Mouse (Mus musculus): Measurements from ENCODE around the gene Rab2b. TPM values are rescaled to one million over a fixed set of nuclear protein-coding genes. Genes with fewer than 3 reads are reported as not detected.

The Rab2b gene
- polyA plus RNA-seq, 1 experiment: not detected

DNA sequence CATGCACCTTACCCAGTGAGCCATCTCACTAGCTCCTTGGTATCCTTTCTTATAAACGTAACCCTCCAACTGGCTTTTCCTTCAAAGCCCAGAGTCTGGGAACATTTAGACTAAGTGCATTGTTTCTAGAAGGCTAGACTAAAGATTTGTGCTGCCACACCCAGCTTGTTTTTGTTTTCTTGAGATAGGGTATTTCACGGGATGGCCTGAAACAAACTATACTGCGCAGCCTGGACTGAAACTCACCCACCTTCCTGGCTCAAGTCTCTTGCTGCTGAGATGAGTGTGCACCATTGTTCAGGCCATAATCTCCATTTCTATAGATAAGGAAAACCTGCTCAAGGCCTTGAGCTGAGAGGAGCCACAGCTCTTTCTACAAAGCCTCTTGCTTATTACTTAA is 4.8 kb upstream of the Rab2b start:
- peaks cover 2% of the 10 kb centered on the region; the same call in 1 of the 2 replicates for H3K4me1 ChIP-seq (ENCODE audit: control insufficient read depth, insufficient read depth, low read length)
- WGBS: 82% methylated on average over 3 of the region's 3 CpGs
- H3K4me3 ChIP-seq (ENCODE audit: insufficient read depth, low read depth, low read length): no peak overlapping the region
- no peak overlapping the region for H3K27ac ChIP-seq (ENCODE audit: insufficient read depth, low read depth, low read length)
- TF ChIP-seq CTCF (IDR thresholded peaks at IDR 0.05; ENCODE audit: insufficient read depth, low read depth, low read length): no peak
- TF ChIP-seq POLR2A (IDR thresholded peaks at IDR 0.05; ENCODE audit: insufficient read depth, low read depth, low read length): no peak

DNA sequence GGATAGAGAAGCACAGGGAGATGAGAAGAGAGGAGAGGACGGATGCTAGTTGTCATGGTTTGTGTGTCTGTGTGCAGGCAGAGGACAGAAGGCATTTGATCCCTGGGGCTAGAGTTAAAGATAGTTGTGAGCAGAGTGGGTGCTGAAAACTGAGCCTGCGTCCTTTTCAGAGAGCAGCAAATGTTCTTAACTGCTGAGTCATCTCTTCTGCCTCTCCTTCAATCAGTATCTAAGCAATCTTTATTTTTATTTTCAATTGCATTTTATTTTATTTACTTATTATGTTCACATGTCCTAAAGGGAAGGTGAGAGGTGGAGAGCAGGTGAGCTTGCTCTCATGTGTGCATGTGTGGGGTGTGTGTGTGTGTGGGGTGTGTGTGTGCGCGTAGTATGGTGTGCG is 4.3 kb upstream of the Rab2b start:
- Histone ChIP-seq H3K27ac (ENCODE audit: insufficient read depth, low read depth, low read length) (no peak overlapping the region), H3K4me1 (ENCODE audit: control insufficient read depth, insufficient read depth, low read length) (peaks cover 2% of the 10 kb centered on the region; the same call in 1 of the 2 replicates), H3K4me3 (ENCODE audit: insufficient read depth, low read depth, low read length) (no peak overlapping the region)
- TF ChIP-seq CTCF (IDR thresholded peaks at IDR 0.05; ENCODE audit: insufficient read depth, low read depth, low read length): no peak
- TF ChIP-seq POLR2A (IDR thresholded peaks at IDR 0.05; ENCODE audit: insufficient read depth, low read depth, low read length): no peak
- 87% methylated on average over 5 of the region's 5 CpGs for WGBS

DNA sequence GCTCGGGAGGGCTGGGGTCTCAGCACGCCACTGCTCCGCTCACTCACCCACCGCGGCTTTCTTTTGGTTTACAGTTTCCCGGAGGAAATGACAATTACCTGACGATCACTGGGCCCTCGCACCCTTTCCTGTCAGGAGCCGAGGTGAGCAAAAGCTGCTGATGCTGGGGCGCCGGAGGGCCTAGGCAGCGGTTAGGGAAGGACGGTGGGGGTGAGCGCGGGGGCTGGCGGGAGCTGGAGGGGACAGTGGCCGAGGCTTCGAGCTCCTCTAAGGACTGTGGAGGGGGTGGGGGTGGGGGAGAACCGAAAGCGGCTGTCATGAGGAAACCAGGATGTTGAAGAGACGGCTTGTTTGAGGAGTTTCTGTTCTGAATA is 389 bp upstream of the Rab2b start:
- H3K27ac ChIP-seq (ENCODE audit: insufficient read depth, low read depth, low read length): peak overlapping the region; percentile 64; the same call in 1 of the 2 replicates
- H3K4me1 ChIP-seq (ENCODE audit: control insufficient read depth, insufficient read depth, low read length): peaks cover 2% of the 10 kb centered on the region; the same call in 1 of the 2 replicates
- 1% methylated on average over 21 of the region's 21 CpGs for WGBS
- peak overlapping the region; percentile 82 for H3K4me3 ChIP-seq (ENCODE audit: insufficient read depth, low read depth, low read length)
- TF ChIP-seq POLR2A (IDR thresholded peaks at IDR 0.05; ENCODE audit: insufficient read depth, low read depth, low read length) (no peak), CTCF (IDR thresholded peaks at IDR 0.05; ENCODE audit: insufficient read depth, low read depth, low read length) (no peak)

DNA sequence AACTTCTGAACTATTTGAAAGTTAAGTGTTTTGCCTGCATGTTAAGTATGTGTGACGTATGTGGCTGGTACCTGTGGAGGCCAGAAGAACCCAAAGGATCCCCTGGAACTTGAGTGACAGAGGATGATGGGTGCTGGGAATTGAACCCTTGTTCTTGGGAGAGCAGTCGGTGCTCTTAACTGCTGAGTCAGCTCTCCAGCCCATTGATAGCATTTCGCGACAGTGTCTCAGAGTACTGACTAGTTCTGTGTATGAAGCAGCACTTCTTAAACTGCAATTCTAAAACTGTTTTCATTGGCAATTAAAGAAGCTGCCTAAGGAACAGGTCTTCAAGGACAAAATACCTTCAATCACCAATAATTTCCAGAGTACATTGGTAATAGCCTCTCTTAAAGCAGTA is 2.1 kb downstream of the Rab2b start:
- Histone ChIP-seq H3K27ac (ENCODE audit: insufficient read depth, low read depth, low read length) (no peak overlapping the region), H3K4me1 (ENCODE audit: control insufficient read depth, insufficient read depth, low read length) (no peaks in the 10 kb centered on the region), H3K4me3 (ENCODE audit: insufficient read depth, low read depth, low read length) (no peak overlapping the region)
- TF ChIP-seq CTCF (IDR thresholded peaks at IDR 0.05; ENCODE audit: insufficient read depth, low read depth, low read length) (no peak), POLR2A (IDR thresholded peaks at IDR 0.05; ENCODE audit: insufficient read depth, low read depth, low read length) (no peak)
- WGBS: 93% methylated on average over 4 of the region's 4 CpGs

DNA sequence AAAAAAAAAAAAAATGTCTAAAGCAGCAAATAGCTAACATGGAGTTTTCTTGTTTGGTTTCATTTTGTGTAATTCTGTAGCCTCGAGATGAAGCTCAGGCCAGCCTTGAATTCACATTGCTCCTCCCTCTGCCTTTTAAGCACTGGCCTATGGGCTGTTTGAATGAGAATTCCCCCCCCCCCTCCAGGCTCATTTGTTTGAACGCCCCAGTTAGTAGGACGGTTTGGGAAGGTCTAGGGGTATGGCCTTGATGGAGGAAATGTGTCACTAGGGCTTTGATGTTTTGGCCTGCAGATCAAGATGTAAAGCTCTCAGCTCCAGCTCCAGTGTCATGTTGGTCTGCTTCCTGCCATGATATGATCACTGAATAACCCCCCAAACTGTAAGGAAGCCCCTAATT is 6.6 kb downstream of the Rab2b start:
- 57% methylated on average over 3 of the region's 3 CpGs for WGBS
- no peaks in the 10 kb centered on the region for H3K4me1 ChIP-seq (ENCODE audit: control insufficient read depth, insufficient read depth, low read length)
- TF ChIP-seq POLR2A (IDR thresholded peaks at IDR 0.05; ENCODE audit: insufficient read depth, low read depth, low read length) (no peak), CTCF (IDR thresholded peaks at IDR 0.05; ENCODE audit: insufficient read depth, low read depth, low read length) (no peak)
- no peak overlapping the region for H3K4me3 ChIP-seq (ENCODE audit: insufficient read depth, low read depth, low read length)
- H3K27ac ChIP-seq (ENCODE audit: insufficient read depth, low read depth, low read length): no peak overlapping the region

DNA sequence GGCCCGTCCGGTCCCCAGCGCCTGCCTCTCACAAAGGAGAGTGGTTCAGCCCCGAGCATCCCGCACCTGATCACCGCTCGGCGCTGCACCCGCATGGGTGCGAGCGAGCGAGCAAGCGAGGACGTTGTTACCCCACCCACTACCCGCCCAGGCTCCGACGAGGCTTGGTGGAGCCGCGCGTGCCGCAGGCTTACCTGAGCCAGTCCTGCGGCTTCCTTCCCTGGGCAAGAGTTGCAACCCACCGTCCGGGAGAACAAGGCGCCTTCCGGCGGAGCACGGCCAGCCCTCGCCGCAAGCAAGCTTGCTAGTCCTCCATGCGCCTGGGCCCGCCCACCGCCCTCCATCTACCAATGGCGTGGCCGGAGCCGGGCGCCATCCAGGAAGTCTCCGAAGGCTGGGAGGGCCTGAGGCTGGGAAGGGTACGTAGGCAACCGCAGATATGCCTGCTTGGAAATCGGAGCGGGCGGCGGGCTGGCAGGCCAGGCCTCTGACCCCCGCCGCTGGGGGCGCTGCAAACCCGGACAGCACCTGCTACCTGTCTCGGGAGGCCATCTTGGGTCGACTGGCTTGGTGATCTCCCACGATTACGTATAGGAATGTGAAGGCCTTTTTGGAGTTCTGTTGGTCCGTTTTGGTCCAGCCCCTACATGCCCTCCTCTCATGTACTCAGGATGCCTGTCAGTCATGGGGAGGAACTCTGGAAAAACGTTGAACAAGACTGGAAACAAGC is 21.7 kb downstream of the Rab2b start, which contains the start of gene Chd8:
TSS of gene Chd8 (minus strand) at position 297 of the 730 bp plus-strand sequence.
- WGBS: under 1% methylated on average over 54 of the region's 54 CpGs
- Histone ChIP-seq H3K27ac (ENCODE audit: insufficient read depth, low read depth, low read length) (peak within 1 kb of the TSS; percentile 57), H3K4me3 (ENCODE audit: insufficient read depth, low read depth, low read length) (peak within 1 kb of the TSS; percentile 86), H3K4me1 (ENCODE audit: control insufficient read depth, insufficient read depth, low read length) (no peaks in the 10 kb centered on the region)
- TF ChIP-seq POLR2A (IDR thresholded peaks at IDR 0.05; ENCODE audit: insufficient read depth, low read depth, low read length) (peak; percentile 75; the same call in 1 of the 2 replicates), CTCF (IDR thresholded peaks at IDR 0.05; ENCODE audit: insufficient read depth, low read depth, low read length) (peak; percentile 75)

DNA sequence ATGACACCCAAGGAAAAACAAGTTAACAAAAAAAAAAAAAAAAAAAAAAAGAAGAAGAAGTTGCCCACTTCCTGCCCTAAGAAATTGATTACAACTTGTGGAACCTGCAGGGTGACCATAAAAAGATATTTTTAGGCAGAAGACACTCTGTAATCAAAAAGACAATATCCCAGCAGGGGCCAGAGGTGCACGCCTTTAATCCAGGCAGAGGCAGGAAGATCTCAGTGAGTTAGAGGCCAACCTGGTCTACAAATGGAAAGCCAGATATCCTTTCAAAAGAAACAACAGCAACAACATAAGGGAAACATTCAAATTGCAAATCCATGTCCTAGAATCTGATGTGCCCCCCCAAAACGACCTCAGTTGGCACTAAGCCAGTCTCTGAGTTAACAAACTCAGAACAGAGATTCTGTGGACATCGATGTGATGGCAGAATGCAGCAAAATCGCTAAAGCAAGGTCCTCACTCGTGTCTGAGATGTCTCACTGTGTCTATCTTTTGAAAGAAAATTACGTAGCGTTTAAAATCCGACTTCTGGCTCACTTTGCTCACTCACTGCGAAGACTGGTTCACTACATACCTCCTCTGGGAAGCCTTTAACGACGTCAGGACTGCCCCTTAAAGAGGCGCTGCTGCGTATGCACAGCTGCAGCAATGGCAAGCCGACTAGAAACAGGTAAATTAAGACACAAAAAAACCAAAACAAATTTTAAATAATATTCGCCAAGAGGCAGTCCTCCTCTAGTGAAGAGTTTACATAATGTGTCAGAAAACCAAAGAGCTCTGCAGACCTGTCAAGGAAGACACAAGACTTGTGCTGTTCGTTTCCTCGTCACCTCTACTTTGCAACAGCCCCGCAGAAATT is 22.8 kb downstream of the Rab2b start:
- Histone ChIP-seq H3K27ac (ENCODE audit: insufficient read depth, low read depth, low read length) (0 out of 2 replicates have a peak overlapping the region, but pooled peaks have one; percentile 56), H3K4me3 (ENCODE audit: insufficient read depth, low read depth, low read length) (peak overlapping the region; percentile 86), H3K4me1 (ENCODE audit: control insufficient read depth, insufficient read depth, low read length) (no peaks in the 10 kb centered on the region)
- WGBS: 4% methylated on average over 18 of the region's 18 CpGs
- no peak for TF ChIP-seq CTCF (IDR thresholded peaks at IDR 0.05; ENCODE audit: insufficient read depth, low read depth, low read length)
- TF ChIP-seq POLR2A (IDR thresholded peaks at IDR 0.05; ENCODE audit: insufficient read depth, low read depth, low read length): no peak

DNA sequence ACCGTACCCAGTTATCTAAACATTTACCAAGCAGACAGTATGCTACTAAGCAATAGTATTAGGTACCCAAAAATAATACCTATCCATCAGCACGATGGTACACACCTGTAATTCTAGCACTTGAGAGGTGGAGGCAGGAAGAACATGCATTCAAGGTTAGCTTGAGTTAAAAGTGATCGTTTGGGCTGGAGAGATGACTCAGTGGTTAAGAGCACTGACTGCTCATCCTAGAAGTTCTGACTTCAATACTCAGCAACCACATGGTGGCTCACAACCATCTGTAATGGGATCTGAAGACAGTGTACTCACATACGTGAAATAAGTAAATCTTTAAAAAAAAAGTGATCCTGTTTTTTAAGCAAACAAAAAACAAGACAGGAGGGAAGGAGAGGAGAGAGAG is 33.2 kb downstream of the Rab2b start:
- no peak overlapping the region for H3K27ac ChIP-seq (ENCODE audit: insufficient read depth, low read depth, low read length)
- H3K4me1 ChIP-seq (ENCODE audit: control insufficient read depth, insufficient read depth, low read length): 0 out of 2 replicates have a peak, but pooled peaks cover 3% of the 10 kb centered on the region
- H3K4me3 ChIP-seq (ENCODE audit: insufficient read depth, low read depth, low read length): no peak overlapping the region
- TF ChIP-seq CTCF (IDR thresholded peaks at IDR 0.05; ENCODE audit: insufficient read depth, low read depth, low read length): no peak
- WGBS: 61% methylated on average over 4 of the region's 4 CpGs

DNA sequence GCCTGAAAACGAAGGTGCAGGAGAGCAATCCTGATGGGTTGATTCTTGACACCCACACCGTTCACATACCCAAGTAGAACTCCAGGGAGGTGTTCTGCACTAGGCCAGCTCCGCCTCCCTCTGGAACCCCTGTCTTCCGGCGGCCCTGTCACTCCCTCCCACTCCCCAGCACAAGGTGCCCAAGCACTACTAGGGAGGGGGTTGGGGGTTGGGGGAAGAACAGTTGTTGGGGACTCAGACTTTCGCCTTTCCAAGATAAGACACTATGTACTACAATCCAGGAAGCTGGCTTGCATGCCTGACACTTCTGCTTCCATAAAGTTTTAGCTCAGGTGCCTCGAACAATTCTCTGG is 34.7 kb downstream of the Rab2b start:
- Histone ChIP-seq H3K27ac (ENCODE audit: insufficient read depth, low read depth, low read length) (peak overlapping the region; percentile 34; the same call in 1 of the 2 replicates), H3K4me3 (ENCODE audit: insufficient read depth, low read depth, low read length) (peak overlapping the region; percentile 85), H3K4me1 (ENCODE audit: control insufficient read depth, insufficient read depth, low read length) (0 out of 2 replicates have a peak, but pooled peaks cover 3% of the 10 kb centered on the region)
- TF ChIP-seq POLR2A (IDR thresholded peaks at IDR 0.05; ENCODE audit: insufficient read depth, low read depth, low read length): no peak
- no peak for TF ChIP-seq CTCF (IDR thresholded peaks at IDR 0.05; ENCODE audit: insufficient read depth, low read depth, low read length)
- 9% methylated on average over 7 of the region's 7 CpGs for WGBS

Data from olfactory bulb, adult 2 months (tissue).